Mouse (Mus musculus): ENCODE data around the gene Nrarp. TPM values are rescaled to one million over a fixed set of nuclear protein-coding genes. Genes with fewer than 3 reads are reported as not detected.

Gene Nrarp
- total RNA-seq, 2 experiments from 2014 or later = 4.0 to 5.2 TPM

GRCm38 (mm10) chr2:25167481-25167880 is 13.1 kb upstream of the Nrarp start:
- intact Hi-C loops (cut with DNase I) = no loop called here
- TF ChIP-seq CTCF (IDR thresholded peaks at IDR 0.05) = no peak

GRCm38 (mm10) chr2:25167919-25168664 is 12.5 kb upstream of the Nrarp start:
- peak overlapping the region; percentile 82 for H3K27ac ChIP-seq
- intact Hi-C loops (cut with DNase I) = no loop called here
- peak; percentile 73 for DNase-seq
- TF ChIP-seq CTCF (IDR thresholded peaks at IDR 0.05) = no peak
- H3K4me3 ChIP-seq = peak overlapping the region; percentile 72

More at GRCm38 (mm10) chr2:25167481-25167880, 13.1 kb upstream of the Nrarp start:
- peak overlapping the region; percentile 72 for H3K4me3 ChIP-seq
- peak overlapping the region; percentile 82 for H3K27ac ChIP-seq
- DNase-seq = no peak

GRCm38 (mm10) chr2:25168665-25168978 is 11.9 kb upstream of the Nrarp start:
- intact Hi-C loops (cut with DNase I) = no loop called here
- Histone ChIP-seq H3K4me3 (peak overlapping the region; percentile 72), H3K27ac (peak overlapping the region; percentile 82)
- no peak for DNase-seq
- no peak for TF ChIP-seq CTCF (IDR thresholded peaks at IDR 0.05)

DNA sequence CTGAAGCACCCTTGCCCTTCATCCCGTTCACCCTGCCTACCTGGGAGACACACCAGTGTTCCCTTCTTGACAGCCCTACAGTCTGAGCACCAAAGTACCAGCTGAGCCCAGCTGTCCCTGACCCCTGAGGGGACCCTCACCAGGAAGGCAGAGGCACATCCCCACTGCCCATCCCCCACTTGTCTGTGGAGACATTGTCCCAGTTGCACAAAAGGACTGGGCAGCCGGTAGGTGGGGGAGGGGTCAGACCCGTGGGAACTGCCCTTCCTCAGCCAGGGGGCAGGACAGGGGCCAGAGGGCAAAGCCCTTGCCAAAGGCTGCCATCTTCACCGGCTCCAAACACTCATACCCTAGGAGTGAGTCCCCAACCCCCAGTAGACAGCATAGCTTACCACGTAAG is 10.8 kb upstream of the Nrarp start:
- intact Hi-C loops (cut with DNase I) = no loop called here
- peak overlapping the region; percentile 51 for H3K27ac ChIP-seq
- no peak for TF ChIP-seq CTCF (IDR thresholded peaks at IDR 0.05)
- DNase-seq = peak; percentile 23
- H3K4me3 ChIP-seq = no peak overlapping the region

GRCm38 (mm10) chr2:25170326-25171100 is 10.0 kb upstream of the Nrarp start:
- peak; percentile 18 for DNase-seq
- TF ChIP-seq CTCF (IDR thresholded peaks at IDR 0.05) = no peak
- intact Hi-C loops (cut with DNase I) = no loop called here
- Histone ChIP-seq H3K27ac (peak overlapping the region; percentile 51), H3K4me3 (no peak overlapping the region)

DNA sequence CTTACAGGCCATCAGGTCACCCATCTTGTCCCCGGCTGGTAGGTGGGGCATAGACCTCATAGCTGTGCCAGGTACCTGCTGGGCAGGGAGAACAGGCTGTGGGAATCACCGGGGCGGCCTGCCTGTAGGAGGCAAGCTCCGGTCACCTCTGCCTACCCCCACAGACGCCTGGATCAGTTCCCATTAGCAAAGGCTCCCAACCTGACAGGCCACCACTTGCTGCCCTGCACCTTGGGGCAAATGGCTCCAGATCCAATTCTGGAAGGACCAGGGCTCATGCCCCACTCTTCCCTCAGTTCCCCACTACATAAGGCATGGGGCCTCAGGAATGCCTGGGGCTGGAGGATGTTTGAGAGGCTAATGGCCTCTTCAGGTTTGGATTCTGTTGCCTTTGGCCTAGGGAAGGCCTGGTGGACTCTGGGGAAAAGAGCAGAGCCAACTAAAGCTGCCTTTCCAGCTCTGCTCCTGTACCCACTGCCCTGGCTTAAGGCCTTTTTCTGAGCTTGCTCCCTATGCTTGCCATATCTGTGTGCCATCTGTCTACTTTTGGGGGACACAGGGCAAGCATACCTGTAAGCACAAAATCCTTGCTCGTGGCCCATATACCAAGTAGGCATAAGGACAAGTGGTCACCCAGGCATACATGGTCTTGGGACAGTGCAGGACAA is 9.3 kb upstream of the Nrarp start:
- TF ChIP-seq CTCF (IDR thresholded peaks at IDR 0.05) = no peak
- Histone ChIP-seq H3K27ac (peak overlapping the region; percentile 51; the same call in 1 of the 2 replicates), H3K4me3 (no peak overlapping the region)
- DNase-seq = peak; percentile 15
- intact Hi-C loops (cut with DNase I) = no loop called here

- no peak overlapping the region for H3K4me3 ChIP-seq
- peak overlapping the region; percentile 51; the same call in 1 of the 2 replicates for H3K27ac ChIP-seq
- TF ChIP-seq CTCF (IDR thresholded peaks at IDR 0.05) = no peak
- DNase-seq = no peak
- intact Hi-C loops (cut with DNase I) = no loop called here
Measured at GRCm38 (mm10) chr2:25171769-25172153, 8.8 kb upstream of the Nrarp start.

DNA sequence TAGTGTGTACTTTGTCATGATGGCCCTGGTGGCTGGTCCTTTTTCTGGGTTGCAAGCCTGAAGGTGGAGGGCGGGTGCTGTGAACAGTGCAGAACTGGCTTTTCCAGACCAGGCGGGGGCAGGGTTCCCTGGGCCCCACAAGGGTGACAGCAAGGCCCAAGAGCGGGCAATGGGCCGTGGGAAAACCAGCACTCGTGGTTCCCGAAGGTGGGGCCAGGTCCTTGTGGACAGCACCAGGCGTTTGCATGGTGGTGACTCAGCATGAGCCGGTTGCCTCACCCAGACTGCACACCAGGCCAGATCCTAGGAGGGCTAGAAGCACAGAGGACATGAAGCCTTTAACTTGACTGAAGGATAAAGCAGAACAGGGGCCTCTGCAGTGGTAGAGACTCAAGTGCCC is 7.9 kb upstream of the Nrarp start:
- H3K4me3 ChIP-seq = no peak overlapping the region
- intact Hi-C loops (cut with DNase I) = no loop called here
- peak; percentile 18 for DNase-seq

DNA sequence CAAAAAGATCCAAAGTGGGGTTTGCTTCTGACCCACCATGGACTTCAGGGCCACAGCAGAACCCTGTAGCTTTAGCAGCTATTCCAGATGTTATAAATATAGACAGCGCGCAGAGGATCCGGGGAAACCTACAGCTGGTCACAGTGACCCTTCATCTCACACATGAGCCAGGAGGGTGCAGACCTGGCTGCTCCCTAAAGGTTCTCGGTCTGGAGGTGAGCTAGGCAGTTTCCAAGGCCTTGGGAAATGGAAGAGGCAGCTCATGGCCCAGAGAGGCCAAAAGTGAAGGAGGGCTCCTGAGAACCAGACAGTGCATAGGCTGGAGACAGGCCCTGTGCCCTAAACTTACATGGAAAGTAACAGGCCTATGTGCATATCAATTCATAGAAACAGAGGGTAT is 6.7 kb upstream of the Nrarp start:
- Histone ChIP-seq H3K4me3 (no peak overlapping the region), H3K27ac (peak overlapping the region; percentile 86; the same call in 1 of the 2 replicates)
- DNase-seq = no peak
- no peak for TF ChIP-seq CTCF (IDR thresholded peaks at IDR 0.05)
- intact Hi-C loops (cut with DNase I) = no loop called here

More for the DNA sequence above, 7.9 kb upstream of the Nrarp start:
- 0 out of 2 replicates have a peak overlapping the region, but pooled peaks have one; percentile 12 for H3K27ac ChIP-seq
- TF ChIP-seq CTCF (IDR thresholded peaks at IDR 0.05) = no peak

- TF ChIP-seq CTCF (IDR thresholded peaks at IDR 0.05) = no peak
- Histone ChIP-seq H3K27ac (peak overlapping the region; percentile 86), H3K4me3 (no peak overlapping the region)
- intact Hi-C loops (cut with DNase I) = no loop called here
- DNase-seq = no peak
Measured at GRCm38 (mm10) chr2:25174866-25175689, 5.5 kb upstream of the Nrarp start.

- Histone ChIP-seq H3K27ac (peak overlapping the region; percentile 86), H3K4me3 (no peak overlapping the region)
- no peak for TF ChIP-seq CTCF (IDR thresholded peaks at IDR 0.05)
- intact Hi-C loops (cut with DNase I) = no loop called here
- no peak for DNase-seq
Measured at GRCm38 (mm10) chr2:25175690-25176078, 4.9 kb upstream of the Nrarp start.

GRCm38 (mm10) chr2:25176573-25176972 is 4.0 kb upstream of the Nrarp start:
- no peak for DNase-seq

More at GRCm38 (mm10) chr2:25176573-25176972, 4.0 kb upstream of the Nrarp start:
- no peak for TF ChIP-seq CTCF (IDR thresholded peaks at IDR 0.05)
- peak overlapping the region; percentile 60 for H3K4me3 ChIP-seq
- H3K27ac ChIP-seq = peak overlapping the region; percentile 86
- intact Hi-C loops (cut with DNase I) = no loop called here
